Mouse (Mus musculus): ENCODE measurements at regions not wholly inside any gene's neighbourhood (a gene's known extent, or its start where the extent isn't known, plus 50 kb on each side); places are given as distances from the start of the nearest gene placed in this dataset.

DNA sequence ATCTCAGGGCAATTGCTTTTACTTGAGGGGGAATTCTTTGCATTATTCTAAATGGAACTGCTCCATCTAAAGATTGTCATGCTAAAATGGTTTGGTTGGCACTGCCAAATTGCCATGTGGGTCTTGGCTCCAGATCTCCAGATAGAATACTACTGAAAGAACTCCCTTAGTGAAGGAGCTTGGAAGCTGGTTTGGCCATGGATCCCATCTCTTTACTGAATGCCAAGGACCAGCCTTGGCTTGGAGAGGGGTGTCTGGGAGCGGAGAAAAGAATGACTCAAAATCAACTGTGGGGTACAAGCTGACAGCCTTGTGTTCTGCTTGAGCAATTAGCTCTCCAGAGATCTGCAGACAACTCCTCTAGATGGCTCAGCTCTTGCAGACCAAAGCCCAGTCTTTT lies 105.8 kb downstream of the Fam173b start:
- Histone ChIP-seq H3K9ac (ENCODE audit: low read depth, low read length, severe bottlenecking) (no peak overlapping the region), H3K27me3 (ENCODE audit: control insufficient read depth, insufficient read depth, low read length) (no peaks in the 10 kb centered on the region), H3K9me3 (ENCODE audit: control insufficient read depth, low read length) (0 out of 2 replicates have a peak, but pooled peaks cover 8% of the 10 kb centered on the region), H3K4me2 (replicated peaks; ENCODE audit: low read depth, low read length, severe bottlenecking) (no peak overlapping the region), H3K27ac (replicated peaks; ENCODE audit: low read depth, low read length) (no peak overlapping the region), H3K36me3 (ENCODE audit: control insufficient read depth, insufficient read depth, low read length) (no peaks in the 10 kb centered on the region), H3K4me1 (ENCODE audit: control insufficient read depth, insufficient read depth, low read length) (no peaks in the 10 kb centered on the region), H3K4me3 (replicated peaks; ENCODE audit: low read length) (no peak overlapping the region)
- no peak for DNase-seq (ENCODE audit: low spot score)
- no peak for ATAC-seq (ENCODE audit: low FRiP score, low read depth)
- no peak for TF ChIP-seq POLR2A (IDR thresholded peaks at IDR 0.05; ENCODE audit: borderline replicate concordance, extremely low read depth, insufficient read depth, insufficient read length)
- 96% methylated on average over 1 of the region's 1 CpGs for WGBS

DNA sequence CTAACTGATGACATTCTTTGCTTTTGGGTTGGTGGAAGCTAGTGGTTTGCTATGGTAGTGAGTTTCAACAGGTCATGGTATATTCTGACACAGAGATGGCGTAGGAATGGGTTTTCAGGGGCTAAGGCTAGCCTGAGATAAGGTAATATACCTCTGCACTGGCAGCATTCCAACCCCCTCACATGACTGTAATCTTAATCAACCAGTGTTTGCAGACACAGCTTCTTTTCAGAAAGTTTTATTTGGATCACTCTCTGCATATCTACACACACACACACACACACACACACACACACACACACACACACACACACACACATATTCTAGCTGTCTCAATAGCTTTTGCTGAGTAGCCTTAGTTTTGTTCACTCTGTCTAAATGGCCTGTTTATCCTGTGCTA lies 119.4 kb downstream of the Fam173b start:
- WGBS: 57% methylated on average over 1 of the region's 1 CpGs
- H3K4me3 ChIP-seq (replicated peaks; ENCODE audit: low read length): no peak overlapping the region
- H3K27me3 ChIP-seq (ENCODE audit: control insufficient read depth, insufficient read depth, low read length): no peaks in the 10 kb centered on the region
- TF ChIP-seq POLR2A (IDR thresholded peaks at IDR 0.05; ENCODE audit: borderline replicate concordance, extremely low read depth, insufficient read depth, insufficient read length): no peak
- no peaks in the 10 kb centered on the region for H3K36me3 ChIP-seq (ENCODE audit: control insufficient read depth, insufficient read depth, low read length)
- H3K9me3 ChIP-seq (ENCODE audit: control insufficient read depth, low read length): no peaks in the 10 kb centered on the region
- H3K27ac ChIP-seq (replicated peaks; ENCODE audit: low read depth, low read length): no peak overlapping the region
- ATAC-seq (ENCODE audit: low FRiP score, low read depth) (no peak), DNase-seq (ENCODE audit: low spot score) (no peak)
- no peak overlapping the region for H3K4me2 ChIP-seq (replicated peaks; ENCODE audit: low read depth, low read length, severe bottlenecking)
- no peak overlapping the region for H3K9ac ChIP-seq (ENCODE audit: low read depth, low read length, severe bottlenecking)
- no peaks in the 10 kb centered on the region for H3K4me1 ChIP-seq (ENCODE audit: control insufficient read depth, insufficient read depth, low read length)

DNA sequence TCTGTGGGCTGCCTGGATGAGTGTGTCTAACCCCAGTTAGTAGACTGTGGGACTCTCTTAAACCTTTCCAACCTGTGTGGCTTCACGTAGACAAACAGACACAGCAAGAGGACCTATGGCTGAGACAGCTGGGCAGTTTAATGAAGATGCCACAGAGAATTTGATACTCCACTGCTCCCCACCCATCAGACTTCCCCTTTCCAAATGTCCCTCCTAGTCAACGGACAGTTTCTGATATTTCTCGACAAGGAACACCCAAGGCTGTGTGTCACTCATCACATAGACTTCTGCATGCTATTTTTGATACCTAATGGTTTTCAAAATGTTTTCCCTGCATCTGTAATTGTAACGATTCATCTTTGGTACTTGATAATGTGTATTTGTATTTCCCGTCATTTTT lies 120.8 kb downstream of the Fam173b start:
- no peak overlapping the region for H3K9ac ChIP-seq (ENCODE audit: low read depth, low read length, severe bottlenecking)
- TF ChIP-seq POLR2A (IDR thresholded peaks at IDR 0.05; ENCODE audit: borderline replicate concordance, extremely low read depth, insufficient read depth, insufficient read length): no peak
- no peak overlapping the region for H3K4me3 ChIP-seq (replicated peaks; ENCODE audit: low read length)
- H3K36me3 ChIP-seq (ENCODE audit: control insufficient read depth, insufficient read depth, low read length): no peaks in the 10 kb centered on the region
- 85% methylated on average over 5 of the region's 5 CpGs for WGBS
- no peak for DNase-seq (ENCODE audit: low spot score)
- no peak for ATAC-seq (ENCODE audit: low FRiP score, low read depth)
- H3K9me3 ChIP-seq (ENCODE audit: control insufficient read depth, low read length): no peaks in the 10 kb centered on the region
- H3K27ac ChIP-seq (replicated peaks; ENCODE audit: low read depth, low read length): no peak overlapping the region
- H3K27me3 ChIP-seq (ENCODE audit: control insufficient read depth, insufficient read depth, low read length): no peaks in the 10 kb centered on the region
- no peak overlapping the region for H3K4me2 ChIP-seq (replicated peaks; ENCODE audit: low read depth, low read length, severe bottlenecking)
- H3K4me1 ChIP-seq (ENCODE audit: control insufficient read depth, insufficient read depth, low read length): no peaks in the 10 kb centered on the region

DNA sequence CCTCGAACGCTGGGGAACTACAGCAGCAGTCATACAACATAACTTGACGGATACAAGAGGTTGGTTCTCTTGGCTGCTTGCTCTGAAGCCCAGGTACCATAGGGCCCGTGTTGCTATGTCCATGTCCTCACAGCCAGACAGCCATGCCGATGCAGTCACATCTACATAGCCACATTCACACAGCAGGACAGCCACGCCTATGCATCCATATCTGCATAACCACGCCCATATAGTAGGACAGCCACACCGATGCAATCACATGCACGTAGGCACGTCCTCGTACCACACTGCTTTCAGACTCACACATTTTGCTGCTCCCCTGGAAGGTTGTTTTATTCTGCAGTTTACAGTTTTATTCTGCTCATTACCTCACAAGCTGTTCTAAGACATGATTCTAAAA lies 122.6 kb downstream of the Fam173b start:
- DNase-seq (ENCODE audit: low spot score) (no peak), ATAC-seq (ENCODE audit: low FRiP score, low read depth) (no peak)
- no peak overlapping the region for H3K4me3 ChIP-seq (replicated peaks; ENCODE audit: low read length)
- no peaks in the 10 kb centered on the region for H3K4me1 ChIP-seq (ENCODE audit: control insufficient read depth, insufficient read depth, low read length)
- no peak overlapping the region for H3K27ac ChIP-seq (replicated peaks; ENCODE audit: low read depth, low read length)
- no peak for TF ChIP-seq POLR2A (IDR thresholded peaks at IDR 0.05; ENCODE audit: borderline replicate concordance, extremely low read depth, insufficient read depth, insufficient read length)
- H3K4me2 ChIP-seq (replicated peaks; ENCODE audit: low read depth, low read length, severe bottlenecking): no peak overlapping the region
- H3K36me3 ChIP-seq (ENCODE audit: control insufficient read depth, insufficient read depth, low read length): no peaks in the 10 kb centered on the region
- no peaks in the 10 kb centered on the region for H3K27me3 ChIP-seq (ENCODE audit: control insufficient read depth, insufficient read depth, low read length)
- no peak overlapping the region for H3K9ac ChIP-seq (ENCODE audit: low read depth, low read length, severe bottlenecking)
- no peaks in the 10 kb centered on the region for H3K9me3 ChIP-seq (ENCODE audit: control insufficient read depth, low read length)
- 64% methylated on average over 11 of the region's 11 CpGs for WGBS

DNA sequence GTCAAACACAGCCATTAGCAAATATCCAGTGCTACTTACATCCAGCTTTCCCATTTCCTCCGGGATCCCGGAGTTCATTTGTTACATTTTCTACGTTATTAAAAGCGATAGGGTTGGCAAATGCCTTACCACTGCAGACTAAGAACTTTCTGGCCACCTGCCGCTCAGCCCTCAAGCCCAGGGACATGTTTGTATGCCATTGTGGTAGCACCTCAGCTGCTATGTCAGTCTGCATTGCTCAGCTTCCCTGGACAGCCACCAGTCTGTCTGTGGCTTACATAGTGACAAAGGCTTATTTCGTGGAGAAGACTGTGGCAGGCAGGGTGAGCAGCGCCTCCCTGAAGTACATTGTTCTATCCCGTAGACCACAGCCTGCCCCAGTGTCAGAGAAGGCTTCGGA lies 127.5 kb downstream of the Fam173b start:
- no peaks in the 10 kb centered on the region for H3K4me1 ChIP-seq (ENCODE audit: control insufficient read depth, insufficient read depth, low read length)
- H3K27ac ChIP-seq (replicated peaks; ENCODE audit: low read depth, low read length): no peak overlapping the region
- no peaks in the 10 kb centered on the region for H3K27me3 ChIP-seq (ENCODE audit: control insufficient read depth, insufficient read depth, low read length)
- H3K4me2 ChIP-seq (replicated peaks; ENCODE audit: low read depth, low read length, severe bottlenecking): no peak overlapping the region
- no peak overlapping the region for H3K9ac ChIP-seq (ENCODE audit: low read depth, low read length, severe bottlenecking)
- 84% methylated on average over 9 of the region's 9 CpGs for WGBS
- DNase-seq (ENCODE audit: low spot score) (no peak), ATAC-seq (ENCODE audit: low FRiP score, low read depth) (no peak)
- no peaks in the 10 kb centered on the region for H3K36me3 ChIP-seq (ENCODE audit: control insufficient read depth, insufficient read depth, low read length)
- no peak for TF ChIP-seq POLR2A (IDR thresholded peaks at IDR 0.05; ENCODE audit: borderline replicate concordance, extremely low read depth, insufficient read depth, insufficient read length)
- no peaks in the 10 kb centered on the region for H3K9me3 ChIP-seq (ENCODE audit: control insufficient read depth, low read length)
- H3K4me3 ChIP-seq (replicated peaks; ENCODE audit: low read length): no peak overlapping the region

DNA sequence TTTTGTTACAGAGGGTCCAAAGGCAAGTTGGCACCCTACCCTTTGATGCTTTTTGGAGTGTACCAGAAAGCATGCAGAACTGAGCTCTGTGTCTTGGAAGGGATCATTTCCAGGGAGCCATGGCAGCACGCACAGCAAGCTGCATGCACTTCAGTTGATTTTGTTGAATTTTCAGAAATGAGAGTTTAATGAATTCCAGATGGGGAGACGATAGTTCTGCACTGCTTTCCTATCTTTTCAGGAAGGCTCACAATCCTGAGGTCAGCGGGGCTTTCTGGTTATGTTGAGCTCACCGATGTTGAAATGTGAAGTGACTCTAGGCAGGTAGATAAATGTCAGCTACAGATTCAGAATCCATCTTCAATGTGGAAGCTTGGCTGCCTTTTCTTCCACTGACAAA lies 140.0 kb downstream of the Fam173b start:
- ATAC-seq (ENCODE audit: low FRiP score, low read depth) (no peak), DNase-seq (ENCODE audit: low spot score) (peak; percentile 69)
- no peak overlapping the region for H3K4me2 ChIP-seq (replicated peaks; ENCODE audit: low read depth, low read length, severe bottlenecking)
- no peak overlapping the region for H3K27ac ChIP-seq (replicated peaks; ENCODE audit: low read depth, low read length)
- no peaks in the 10 kb centered on the region for H3K27me3 ChIP-seq (ENCODE audit: control insufficient read depth, insufficient read depth, low read length)
- no peaks in the 10 kb centered on the region for H3K36me3 ChIP-seq (ENCODE audit: control insufficient read depth, insufficient read depth, low read length)
- no peaks in the 10 kb centered on the region for H3K4me1 ChIP-seq (ENCODE audit: control insufficient read depth, insufficient read depth, low read length)
- WGBS: 24% methylated on average over 4 of the region's 4 CpGs
- no peak overlapping the region for H3K9ac ChIP-seq (ENCODE audit: low read depth, low read length, severe bottlenecking)
- no peak overlapping the region for H3K4me3 ChIP-seq (replicated peaks; ENCODE audit: low read length)
- no peak for TF ChIP-seq POLR2A (IDR thresholded peaks at IDR 0.05; ENCODE audit: borderline replicate concordance, extremely low read depth, insufficient read depth, insufficient read length)
- no peaks in the 10 kb centered on the region for H3K9me3 ChIP-seq (ENCODE audit: control insufficient read depth, low read length)
